Mouse (Mus musculus): ENCODE results near the gene Tpst2.

The Tpst2 gene

GRCm38 (mm10) chr5:112254282-112254806 lies 22.1 kb upstream of the Tpst2 start:
- DNase-seq (ENCODE audit: low spot score in 2 of 2): no peak

GRCm38 (mm10) chr5:112255426-112255825 lies 21.1 kb upstream of the Tpst2 start, which contains the start of gene Crybb1:
Crybb1 (plus strand) TSS chr5:112255815.
- DNase-seq (ENCODE audit: low spot score in 2 of 2): no peak

GRCm38 (mm10) chr5:112256457-112256856 lies 20.0 kb upstream of the Tpst2 start:
- DNase-seq (ENCODE audit: low spot score in 2 of 2): no peak

- DNase-seq (ENCODE audit: low spot score in 2 of 2): no peak
These were observed 18.6 kb upstream of the Tpst2 start for GRCm38 (mm10) chr5:112257896-112258295.

GRCm38 (mm10) chr5:112259862-112260650 lies 16.4 kb upstream of the Tpst2 start:
- no peak for DNase-seq (ENCODE audit: low spot score in 2 of 2)

- DNase-seq (ENCODE audit: low spot score in 2 of 2): no peak
These were observed 15.7 kb upstream of the Tpst2 start for GRCm38 (mm10) chr5:112260818-112261217.

GRCm38 (mm10) chr5:112264099-112264498 lies 12.4 kb upstream of the Tpst2 start:
- peak; percentile 38 to 66 for DNase-seq (ENCODE audit: low spot score in 2 of 2)

GRCm38 (mm10) chr5:112265110-112265509 lies 11.4 kb upstream of the Tpst2 start:
- DNase-seq (ENCODE audit: low spot score in 2 of 2): no peak

GRCm38 (mm10) chr5:112265515-112265914 lies 11.0 kb upstream of the Tpst2 start:
- DNase-seq (ENCODE audit: low spot score in 2 of 2): peak in 1 of 2 experiments; percentile 47

GRCm38 (mm10) chr5:112266011-112266777 lies 10.3 kb upstream of the Tpst2 start:
- DNase-seq (ENCODE audit: low spot score in 2 of 2): peak in 1 of 2 experiments; percentile 37

GRCm38 (mm10) chr5:112270764-112271541 lies 5.5 kb upstream of the Tpst2 start:
- DNase-seq (ENCODE audit: low spot score in 2 of 2): peak; percentile 80 to 88

- DNase-seq (ENCODE audit: low spot score in 2 of 2): peak; percentile 64 to 75
These were observed 3.6 kb upstream of the Tpst2 start for GRCm38 (mm10) chr5:112272934-112273333.

- peak; percentile 82 to 83 for DNase-seq (ENCODE audit: low spot score in 2 of 2)
These were observed 2.6 kb upstream of the Tpst2 start for GRCm38 (mm10) chr5:112273746-112274463.

- no peak for DNase-seq (ENCODE audit: low spot score in 2 of 2)
These were observed 1.3 kb upstream of the Tpst2 start for GRCm38 (mm10) chr5:112275021-112275804.

GRCm38 (mm10) chr5:112276907-112277348 lies 437 bp downstream of the Tpst2 start:
- DNase-seq (ENCODE audit: low spot score in 2 of 2): peak in 1 of 2 experiments; percentile 46

- peak; percentile 60 to 64 for DNase-seq (ENCODE audit: low spot score in 2 of 2)
These were observed 1.5 kb downstream of the Tpst2 start for GRCm38 (mm10) chr5:112277906-112278470.

GRCm38 (mm10) chr5:112279181-112280021 lies 2.9 kb downstream of the Tpst2 start:
- peak; percentile 64 to 65 for DNase-seq (ENCODE audit: low spot score in 2 of 2)

- no peak for DNase-seq (ENCODE audit: low spot score in 2 of 2)
These were observed 3.7 kb downstream of the Tpst2 start for GRCm38 (mm10) chr5:112280151-112280550.

All from natural killer cell, adult 2 months (primary cell).